ENCODE assay signal across 27 mouse cellular contexts in the genomic region with DNA sequence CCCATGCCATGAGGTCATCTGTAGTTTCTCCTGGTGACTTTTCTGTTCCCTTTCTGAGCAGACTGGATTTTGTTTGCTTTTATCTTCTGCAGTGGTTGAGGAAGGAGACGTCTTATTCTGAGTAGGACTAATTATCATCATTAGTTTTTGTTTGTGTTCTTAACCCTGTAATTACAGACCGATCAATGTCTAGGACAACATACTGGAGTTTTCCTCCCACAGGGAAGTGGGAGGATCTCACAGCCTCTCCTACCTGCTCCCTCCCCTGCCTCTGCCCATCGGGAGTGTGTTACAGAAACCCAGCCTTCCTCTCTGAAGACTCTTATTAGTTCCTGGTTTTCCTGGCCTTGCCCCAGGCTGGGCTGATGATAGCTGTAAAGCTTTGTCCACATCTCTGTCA.
"Had no signal": no experiment of that assay in that cellular context is flagged by ENCODE, and none has a peak within 500 bp of the region (broad histone marks: within the 10 kb centered on the region; RNA-seq: fewer than 3 reads in every experiment).

No protein-coding gene starts in this region.

- H3K4me1 ChIP-seq: hindbrain, embryonic 10.5 days; hindbrain, embryonic 12.5 days; hindbrain, embryonic 15.5 days; limb, embryonic 10.5 days; limb, embryonic 12.5 days; liver, embryonic 13.5 days; liver, embryonic 15.5 days had no signal

- H3K4me3 ChIP-seq: gastrocnemius, adult 2 months; heart, adult 2 months; heart, embryonic 13.5 days; heart, embryonic 15.5 days; hindbrain, embryonic 10.5 days; hindbrain, embryonic 12.5 days; hindbrain, embryonic 15.5 days; layer of hippocampus, adult 2 months; left cerebral cortex, adult 2 months; limb, embryonic 10.5 days; limb, embryonic 12.5 days; liver, embryonic 13.5 days; liver, embryonic 15.5 days had no signal

- H3K27ac ChIP-seq: gastrocnemius, adult 2 months; heart, adult 2 months; heart, embryonic 13.5 days; heart, embryonic 15.5 days; hindbrain, embryonic 10.5 days; hindbrain, embryonic 12.5 days; hindbrain, embryonic 15.5 days; hindbrain, postnatal 0 days; layer of hippocampus, adult 2 months; left cerebral cortex, adult 2 months; limb, embryonic 10.5 days; limb, embryonic 12.5 days; liver, embryonic 13.5 days; liver, embryonic 15.5 days had no signal

- H3K27me3 ChIP-seq: heart, embryonic 13.5 days; heart, embryonic 15.5 days; hindbrain, embryonic 12.5 days; hindbrain, embryonic 15.5 days; limb, embryonic 12.5 days; liver, embryonic 13.5 days; liver, embryonic 15.5 days had no signal

- H3K36me3 ChIP-seq: heart, embryonic 13.5 days; heart, embryonic 15.5 days; hindbrain, embryonic 10.5 days; hindbrain, embryonic 12.5 days; hindbrain, embryonic 15.5 days; limb, embryonic 10.5 days; limb, embryonic 12.5 days; liver, embryonic 13.5 days; liver, embryonic 15.5 days had no signal

- DNase-seq: gastrocnemius, adult 2 months; gastrocnemius, postnatal 10 days; gastrocnemius, postnatal 25 days; heart, adult 2 months; heart, postnatal 4 days; kidney, adult 18-20 months; kidney, adult 8-10 months; kidney, postnatal 10 days; kidney, postnatal 25 days; kidney, postnatal 4 days; liver; liver, embryonic 13.5 days; liver, postnatal 0 days had no signal

- ATAC-seq: hindbrain, postnatal 0 days; intestine, embryonic 16.5 days; liver, postnatal 0 days had no signal

- H3K9ac ChIP-seq: heart, embryonic 13.5 days; heart, embryonic 15.5 days; hindbrain, embryonic 12.5 days; hindbrain, embryonic 15.5 days; limb, embryonic 12.5 days; liver, embryonic 13.5 days; liver, embryonic 15.5 days; liver, postnatal 0 days had no signal

- H3K4me2 ChIP-seq: heart, embryonic 11.5 days; heart, embryonic 13.5 days; heart, embryonic 15.5 days; hindbrain, embryonic 12.5 days; hindbrain, embryonic 15.5 days; limb, embryonic 12.5 days; liver, embryonic 11.5 days; liver, embryonic 13.5 days; liver, embryonic 15.5 days had no signal

- H3K9me3 ChIP-seq: heart, embryonic 13.5 days; heart, embryonic 15.5 days; hindbrain, embryonic 10.5 days; hindbrain, embryonic 12.5 days; hindbrain, embryonic 15.5 days; limb, embryonic 10.5 days; limb, embryonic 12.5 days; liver, embryonic 13.5 days; liver, embryonic 15.5 days had no signal
